Mouse (Mus musculus) erythroblast, embryonic 14.5 days (primary cell): Measurements from ENCODE around the gene Kel.

Source experiments
- GATA1 ChIP-seq: IDR thresholded peaks from 2 replicates; pipeline ENCODE4 v1.6.1; 2012; ENCODE audit warnings: low read length, inconsistent platforms, mixed read lengths
- TAL1 ChIP-seq: IDR thresholded peaks from 3 replicates; pipeline ENCODE4 v1.6.1; 2012; ENCODE audit warnings: low read length, inconsistent platforms, mixed read lengths

DNA sequence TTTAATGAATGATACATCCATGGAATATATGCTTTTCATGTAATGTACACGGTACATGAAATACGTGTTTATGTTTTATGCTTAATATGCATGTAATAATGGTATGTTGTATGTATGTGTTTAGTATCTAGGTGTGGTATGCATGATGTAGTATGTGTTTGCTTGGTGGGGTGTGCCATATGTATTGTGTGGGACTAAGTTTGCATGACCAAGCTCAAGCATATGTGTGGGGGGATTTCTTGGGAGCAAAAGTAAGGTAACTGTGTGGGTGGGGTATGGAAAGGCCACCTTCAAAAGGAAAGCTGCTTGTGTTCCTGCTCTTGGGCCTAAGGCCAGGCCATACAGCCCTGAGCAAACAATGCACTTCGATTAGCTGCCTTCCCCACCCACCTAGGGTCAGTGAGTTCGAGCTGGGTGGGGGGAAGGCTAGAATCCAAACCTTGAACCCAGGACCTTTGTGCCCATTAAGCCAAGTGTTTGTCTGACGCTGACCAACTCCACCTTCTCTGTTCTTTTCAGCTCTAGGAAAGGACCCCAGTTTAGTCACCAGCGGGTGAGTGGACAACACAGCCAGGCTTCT, 66.1 kb downstream of the Kel start:
- TF ChIP-seq GATA1 (no peak), TAL1 (no peak)
